Mouse (Mus musculus): ENCODE measurements around the gene G0s2.

GRCm38 (mm10) chr1:193274407-193275071 lies 1.5 kb upstream of the G0s2 start:
- TF ChIP-seq CTCF (IDR thresholded peaks at IDR 0.05; ENCODE audit: low read depth) (no peak), EP300 (IDR thresholded peaks at IDR 0.05; ENCODE audit: low read depth) (peak; percentile 72; the same call in 1 of the 2 replicates)
